Mouse (Mus musculus) bone marrow, adult 2 months (tissue): ENCODE results near the gene Tmcc1.

Experiments used
- CTCF ChIP-seq: fragments of 200-500 bp; IDR thresholded peaks from 2 replicates; pipeline ENCODE4 v1.5.1; 2011; ENCODE audit warnings: low read length, control low read depth; ENCODE audit not compliant: control insufficient read depth, insufficient read depth
- POLR2A ChIP-seq: fragments of 200-500 bp; IDR thresholded peaks from 2 replicates; pipeline ENCODE4 v1.6.1; 2011; ENCODE audit warnings: low read depth, mild to moderate bottlenecking, control low read depth, low read length, borderline replicate concordance; ENCODE audit not compliant: control insufficient read depth

DNA sequence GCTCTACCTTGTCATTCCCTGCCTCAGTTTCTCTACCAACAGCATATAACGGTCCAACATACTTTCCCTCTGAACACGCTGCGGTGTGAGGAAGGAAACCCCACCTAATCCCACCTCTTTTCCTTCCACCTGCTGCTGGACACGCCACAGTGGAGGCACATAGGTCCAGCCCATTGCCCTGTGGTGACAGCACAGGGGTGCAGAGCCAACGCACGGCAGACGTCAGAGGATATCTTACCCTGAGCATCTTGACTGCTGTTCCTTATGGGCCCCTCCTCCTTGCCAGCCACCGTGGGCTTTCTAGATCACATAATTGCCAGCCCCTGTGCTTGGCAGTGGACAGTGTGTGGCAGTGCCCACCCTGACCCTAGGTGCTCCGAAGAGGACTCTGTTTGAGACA, 202.8 kb downstream of the Tmcc1 start:
- TF ChIP-seq CTCF, result no peak
- TF ChIP-seq POLR2A, result no peak
